Mouse (Mus musculus): ENCODE results near the gene Olfr1380. TPM values are rescaled to one million over a fixed set of nuclear protein-coding genes. Genes with fewer than 3 reads are reported as not detected.
A peak's percentile ranks its signal among the peaks of the same experiment; 100 is the strongest.
"Not testable (repeated sequence)": the region's sequence is repeated elsewhere in the genome, so short reads cannot be mapped to it uniquely, and the experiment has no call there.

The Olfr1380 gene
- polyA plus RNA-seq, 1 experiment from 2014 or later: not detected

DNA sequence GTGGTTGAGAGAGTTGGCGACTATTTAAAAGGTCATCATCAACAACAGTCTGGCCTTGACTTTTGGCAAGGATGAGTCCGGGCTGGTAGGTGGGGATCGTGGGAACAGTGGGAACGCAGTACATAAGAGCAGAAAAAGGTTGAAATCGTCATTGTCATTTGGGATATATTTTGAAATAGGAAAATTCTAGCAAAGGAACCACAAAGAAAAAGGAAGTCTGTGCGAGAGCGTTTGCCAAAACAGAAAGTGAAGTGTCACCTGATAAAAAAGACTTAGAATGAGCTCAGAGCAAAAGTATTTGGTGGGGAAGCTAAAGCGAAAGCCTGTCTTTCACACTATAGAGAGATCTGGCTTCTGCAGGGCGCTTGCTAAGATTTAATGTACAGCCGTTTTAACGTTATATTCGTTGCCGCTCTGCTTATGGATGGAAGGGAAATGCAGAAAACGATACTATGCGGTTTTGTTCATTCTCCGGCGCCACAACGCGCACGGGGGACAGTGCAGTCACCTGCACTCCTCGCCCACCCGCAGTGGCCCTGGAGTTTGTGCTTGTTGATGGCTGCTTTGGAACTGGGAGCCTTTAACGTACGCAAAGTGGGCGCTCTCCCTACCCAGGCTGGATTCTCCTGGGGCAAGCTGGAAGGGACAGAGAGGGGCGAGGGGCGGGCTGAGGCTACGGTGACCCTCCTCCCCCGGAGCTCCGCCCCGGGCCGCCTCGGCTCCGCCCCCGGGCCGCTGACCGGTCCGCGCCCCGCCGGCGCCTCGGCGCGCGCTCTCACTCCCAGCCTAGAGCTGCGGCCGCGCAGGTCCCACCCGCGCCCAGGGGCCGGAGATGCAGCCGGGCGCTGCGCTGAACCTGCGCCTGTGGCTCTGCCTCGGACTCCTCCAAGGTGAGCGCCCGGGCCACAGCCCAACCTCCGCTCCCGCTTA is 52.5 kb downstream of the Olfr1380 start, which contains the start of gene Flt4:
Gene Flt4, plus strand, starts transcription at position 326 of the 930 bp plus-strand sequence.
- H3K27ac ChIP-seq, H3K36me3 ChIP-seq, H3K9me3 ChIP-seq: not testable (repeated sequence)
- 5% methylated on average over 39 of the region's 61 CpGs for WGBS
- peak within 1 kb of the TSS; percentile 44 for H3K4me3 ChIP-seq
- peak; percentile 75 for ATAC-seq (ENCODE audit: low FRiP score)
- peak within 1 kb of the TSS; percentile 65 for H3K4me2 ChIP-seq
- peaks cover 69% of the 10 kb centered on the region for H3K27me3 ChIP-seq
- peak within 1 kb of the TSS; percentile 35; the same call in 1 of the 2 replicates for H3K9ac ChIP-seq
- H3K4me1 ChIP-seq (replicated peaks): peaks cover 13% of the 10 kb centered on the region

- H3K27ac ChIP-seq, H3K36me3 ChIP-seq, H3K9me3 ChIP-seq: not testable (repeated sequence)
- peaks cover 77% of the 10 kb centered on the region for H3K27me3 ChIP-seq
- peak overlapping the region; percentile 65 for H3K4me2 ChIP-seq
- 1% methylated on average over 50 of the region's 52 CpGs for WGBS
- peak overlapping the region; percentile 35; the same call in 1 of the 2 replicates for H3K9ac ChIP-seq
- peaks cover 13% of the 10 kb centered on the region for H3K4me1 ChIP-seq (replicated peaks)
- H3K4me3 ChIP-seq: peak overlapping the region; percentile 44
- ATAC-seq (ENCODE audit: low FRiP score): peak; percentile 58; the same call in 1 of the 2 replicates
Observed at GRCm38 (mm10) chr11:49609868-49610824, 53.5 kb downstream of the Olfr1380 start.

DNA sequence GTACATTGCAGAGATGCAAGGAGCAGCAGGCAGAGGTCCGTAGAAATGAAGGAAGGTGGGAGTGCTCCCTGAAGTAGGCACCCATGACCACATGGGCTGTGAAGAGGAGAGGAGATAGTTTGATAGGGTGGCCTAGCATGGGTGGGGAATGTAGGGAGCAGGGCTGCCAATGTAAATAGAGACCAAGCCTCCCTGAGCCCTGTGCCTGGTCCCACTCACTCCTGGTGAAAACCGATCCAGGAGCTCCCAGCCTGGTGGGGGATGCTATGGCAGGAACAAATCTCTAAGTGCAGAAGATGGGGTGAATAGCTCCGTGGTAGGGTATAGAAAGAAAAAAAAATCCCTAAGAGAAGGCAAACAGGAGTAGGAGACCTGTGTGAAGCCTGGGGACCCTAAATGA is 54.7 kb downstream of the Olfr1380 start:
- 16% methylated on average over 3 of the region's 3 CpGs for WGBS
- H3K9ac ChIP-seq; H3K27ac ChIP-seq; H3K4me3 ChIP-seq; H3K4me2 ChIP-seq; H3K9me3 ChIP-seq; H3K36me3 ChIP-seq; ATAC-seq (ENCODE audit: low FRiP score): not testable (repeated sequence)
- Histone ChIP-seq H3K27me3 (peaks cover 85% of the 10 kb centered on the region), H3K4me1 (replicated peaks) (peaks cover 13% of the 10 kb centered on the region)

GRCm38 (mm10) chr11:49612154-49612553 is 55.5 kb downstream of the Olfr1380 start:
- no peak for ATAC-seq (ENCODE audit: low FRiP score)
- peaks cover 13% of the 10 kb centered on the region for H3K4me1 ChIP-seq (replicated peaks)
- WGBS: 53% methylated on average over 3 of the region's 3 CpGs
- H3K36me3 ChIP-seq: no peaks in the 10 kb centered on the region
- H3K9me3 ChIP-seq: no peaks in the 10 kb centered on the region
- no peak overlapping the region for H3K9ac ChIP-seq
- peaks cover 81% of the 10 kb centered on the region for H3K27me3 ChIP-seq
- H3K27ac ChIP-seq: no peak overlapping the region
- H3K4me3 ChIP-seq: no peak overlapping the region
- no peak overlapping the region for H3K4me2 ChIP-seq

GRCm38 (mm10) chr11:49613349-49613748 is 56.7 kb downstream of the Olfr1380 start:
- no peak for ATAC-seq (ENCODE audit: low FRiP score)
- Histone ChIP-seq H3K27me3 (peaks cover 70% of the 10 kb centered on the region), H3K9ac (no peak overlapping the region), H3K36me3 (no peaks in the 10 kb centered on the region), H3K27ac (no peak overlapping the region), H3K9me3 (no peaks in the 10 kb centered on the region), H3K4me1 (replicated peaks) (peaks cover 13% of the 10 kb centered on the region), H3K4me3 (no peak overlapping the region), H3K4me2 (no peak overlapping the region)
- 13% methylated on average over 10 of the region's 10 CpGs for WGBS

Other genes with a start within 250 kb of the Olfr1380 start
- not detected in 2 replicates for gene Olfr1391, start 234.1 kb upstream of the Olfr1380 start, polyA plus RNA-seq (2015; fragmentation: Nextera tagmentation; extraction: Ambion mirVana)
- gene Olfr1390, start 221.7 kb upstream of the Olfr1380 start, polyA plus RNA-seq (2015; fragmentation: Nextera tagmentation; extraction: Ambion mirVana): not detected in 2 replicates
- not detected in 2 replicates for gene Olfr1389, start 133.8 kb upstream of the Olfr1380 start, polyA plus RNA-seq (2015; fragmentation: Nextera tagmentation; extraction: Ambion mirVana)
- gene Olfr1388, start 120.3 kb upstream of the Olfr1380 start, polyA plus RNA-seq (2015; fragmentation: Nextera tagmentation; extraction: Ambion mirVana): 0.09 TPM in 1 of 2 replicates, not detected in the other
- gene Olfr1387, start 101.5 kb upstream of the Olfr1380 start, polyA plus RNA-seq (2015; fragmentation: Nextera tagmentation; extraction: Ambion mirVana): not detected in 2 replicates
- not detected in 2 replicates for gene Olfr1386, start 91.8 kb upstream of the Olfr1380 start, polyA plus RNA-seq (2015; fragmentation: Nextera tagmentation; extraction: Ambion mirVana)
- not detected in 2 replicates for gene Olfr1385, start 67.8 kb upstream of the Olfr1380 start, polyA plus RNA-seq (2015; fragmentation: Nextera tagmentation; extraction: Ambion mirVana)
- not detected in 2 replicates for gene Olfr1384, start 50.2 kb upstream of the Olfr1380 start, polyA plus RNA-seq (2015; fragmentation: Nextera tagmentation; extraction: Ambion mirVana)
- gene Olfr1383, start 37.2 kb upstream of the Olfr1380 start, polyA plus RNA-seq (2015; fragmentation: Nextera tagmentation; extraction: Ambion mirVana): not detected in 2 replicates
- gene Olfr1382, start 28.6 kb upstream of the Olfr1380 start, polyA plus RNA-seq (2015; fragmentation: Nextera tagmentation; extraction: Ambion mirVana): not detected in 2 replicates
- not detected in 2 replicates for gene Olfr1381, start 13.4 kb upstream of the Olfr1380 start, polyA plus RNA-seq (2015; fragmentation: Nextera tagmentation; extraction: Ambion mirVana)
- gene Flt4, start 52.4 kb downstream of the Olfr1380 start, polyA plus RNA-seq (2015; fragmentation: Nextera tagmentation; extraction: Ambion mirVana): 1.5 and 2.2 TPM in 2 replicates
- gene Scgb3a1, start 106.7 kb downstream of the Olfr1380 start, polyA plus RNA-seq (2015; fragmentation: Nextera tagmentation; extraction: Ambion mirVana): not detected in 2 replicates
- 57.1 and 57.4 TPM in 2 replicates for gene Cnot6, start 155.8 kb downstream of the Olfr1380 start, polyA plus RNA-seq (2015; fragmentation: Nextera tagmentation; extraction: Ambion mirVana)
- gene Gfpt2, start 237.3 kb downstream of the Olfr1380 start, polyA plus RNA-seq (2015; fragmentation: Nextera tagmentation; extraction: Ambion mirVana): 5.3 and 5.5 TPM in 2 replicates

Measured in hindbrain, embryonic 13.5 days (tissue).